12 mouse cellular contexts compared by ENCODE assay signal in the genomic region with DNA sequence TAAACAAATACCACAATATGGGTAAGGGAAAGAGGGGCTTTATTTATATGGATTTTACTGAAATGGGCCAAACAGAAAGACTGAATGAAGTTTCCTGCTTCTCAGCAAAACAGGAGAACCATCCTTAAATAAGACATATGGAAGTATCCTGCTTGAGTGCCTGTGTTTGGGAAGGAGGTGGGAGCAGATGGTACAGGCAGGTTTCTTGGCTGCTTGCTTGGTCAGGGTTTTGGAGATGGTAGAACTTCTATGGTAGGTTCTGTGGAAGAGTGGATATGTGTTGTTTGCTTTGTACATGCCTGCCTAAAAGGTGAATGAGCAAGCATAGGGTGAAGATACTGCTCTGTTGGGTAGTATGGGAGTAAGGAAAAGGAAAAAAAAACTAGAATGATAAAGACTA. TPM values are rescaled to one million over a fixed set of nuclear protein-coding genes. Genes with fewer than 3 reads are reported as not detected.
DNase-seq lines count a peak whose midpoint lies in the region; ATAC-seq lines count a peak whose summit lies in the region.
"Had no signal": no experiment of that assay in that cellular context is flagged by ENCODE, and none has a peak within 500 bp of the region (broad histone marks: within the 10 kb centered on the region; RNA-seq: fewer than 3 reads in every experiment).

No protein-coding gene starts in this region.

- H3K36me3 ChIP-seq in heart, embryonic 11.5 days (ENCODE audit: control insufficient read depth, insufficient read depth, low read length) = no peaks in the 10 kb centered on the region

- H3K27me3 ChIP-seq in heart, embryonic 11.5 days (ENCODE audit: control insufficient read depth, insufficient read depth, low read length) = no peaks in the 10 kb centered on the region

- peak overlapping the region; percentile 35; the same call in 1 of the 2 replicates for H3K27ac ChIP-seq in heart, embryonic 11.5 days (ENCODE audit: low read depth, low read length)
- H3K27ac ChIP-seq: stomach, postnatal 0 days had no signal

- no peak for DNase-seq in heart, adult 9 months (ENCODE audit: low spot score in 2 of 2)
- DNase-seq in layer of hippocampus, adult 8-10 months (ENCODE audit: low spot score in 2 of 2) = peak; percentile 47 to 60
- DNase-seq in layer of hippocampus, postnatal 25 days (ENCODE audit: extremely low spot score in 1 of 2, low spot score in 1 of 2) = no peak
- peak; percentile 88 for DNase-seq in cerebellum, adult 11-12 months
- DNase-seq in cerebellum, postnatal 14 days = peak; percentile 75 to 85
- DNase-seq in testis, postnatal 14 days (ENCODE audit: low spot score) = no peak
- DNase-seq in adrenal gland, adult 8-10 months = no peak
- DNase-seq: gastrocnemius, postnatal 10 days; kidney, adult 9 months; liver, postnatal 0 days had no signal

- no peak overlapping the region for H3K9ac ChIP-seq in heart, embryonic 11.5 days (ENCODE audit: low read depth, low read length)
- H3K9ac ChIP-seq: liver, postnatal 0 days had no signal

- no peak overlapping the region for H3K4me2 ChIP-seq in heart, embryonic 11.5 days

- H3K4me3 ChIP-seq in heart, embryonic 11.5 days (ENCODE audit: low read depth, low read length) = no peak overlapping the region

- no peaks in the 10 kb centered on the region for H3K9me3 ChIP-seq in heart, embryonic 11.5 days (replicated peaks; ENCODE audit: control insufficient read depth, low read length)

- ATAC-seq in heart, embryonic 11.5 days (replicated peaks; ENCODE audit: insufficient number of reproducible peaks, low FRiP score, low TSS enrichment) = no peak
- ATAC-seq: liver, postnatal 0 days had no signal

- peaks cover 9% of the 10 kb centered on the region for H3K4me1 ChIP-seq in heart, embryonic 11.5 days (ENCODE audit: control insufficient read depth, insufficient read depth, low read length)

RNA-seq across cellular contexts. Expression of gene Celf1, which starts 30.4 kb away (rescaled TPM):
- 78.7 and 95.7 TPM in 2 replicates for polyA plus RNA-seq in heart, embryonic 11.5 days (2014; fragmentation: Nextera tagmentation; extraction: Ambion mirVana)
- 100 to 1,000 TPM; 119 to 137 (median 132) TPM for total RNA-seq in layer of hippocampus, adult 8-10 months (2022)
- total RNA-seq in layer of hippocampus, postnatal 25 days (2021) = 100 to 1,000 TPM; 138 to 153 TPM
- total RNA-seq in adrenal gland, adult 8-10 months (2022) = 100 to 1,000 TPM in 1 of 4 experiments, 10 to 100 TPM in 3; 74.4 to 102 (median 89.7) TPM

Comparison
In these comparisons a context has a peak if more than half of its experiments do, and no peak if none do; other contexts are left out.
1. DNase-seq: peak in layer of hippocampus, adult 8-10 months (2 of 2), cerebellum, adult 11-12 months (single experiment) and cerebellum, postnatal 14 days (2 of 2); none in heart, adult 9 months (0 of 2), layer of hippocampus, postnatal 25 days (0 of 2), testis, postnatal 14 days (single experiment) and adrenal gland, adult 8-10 months (single experiment).